Mouse (Mus musculus) intestine, embryonic 14.5 days (tissue): Measurements from ENCODE around the gene Notch3. TPM values are rescaled to one million over a fixed set of nuclear protein-coding genes. Genes with fewer than 3 reads are reported as not detected.

ENCODE experiments used
- ATAC-seq: fragments of 200-750 bp; cut with Nextera tagmentation; replicated peaks from 2 replicates; pipeline ENCODE4 v1.8.0; 2017; ENCODE audit warnings: low read depth, moderate number of reproducible peaks, moderate TSS enrichment, moderate library complexity; ENCODE audit not compliant: low FRiP score, low TSS enrichment
- DNase-seq: peaks from one replicate; pipeline ENCODE4 v3.0.0-alpha.2; 2018; ENCODE audit warnings: low spot score
- H3K27ac ChIP-seq: fragments of 300-500 bp; sonication (generic); 2 replicates; pipeline ENCODE4 v1.5.1; 2014; ENCODE audit warnings: low read depth, mild to moderate bottlenecking, control low read depth
- H3K27me3 ChIP-seq: fragments of 300-500 bp; sonication (generic); replicated peaks from 2 replicates; pipeline ENCODE4 v1.6.1; 2014; ENCODE audit warnings: low read length, control low read depth; ENCODE audit not compliant: control insufficient read depth, insufficient read depth
- H3K36me3 ChIP-seq: fragments of 300-500 bp; sonication (generic); 2 replicates; pipeline ENCODE4 v1.6.1; 2014; ENCODE audit warnings: low read length, control low read depth; ENCODE audit not compliant: control insufficient read depth, insufficient read depth
- H3K4me1 ChIP-seq: fragments of 300-500 bp; sonication (generic); replicated peaks from 2 replicates; pipeline ENCODE4 v1.6.1; 2014; ENCODE audit warnings: low read length, control low read depth, mixed read lengths; ENCODE audit not compliant: control insufficient read depth, insufficient read depth
- H3K4me2 ChIP-seq: fragments of 300-500 bp; sonication (generic); 2 replicates; pipeline ENCODE4 v1.6.1; 2014; ENCODE audit warnings: low read length
- H3K4me3 ChIP-seq: fragments of 300-500 bp; sonication (generic); 2 replicates; pipeline ENCODE4 v1.5.1; 2014; ENCODE audit warnings: low read depth, low read length, control low read depth, mixed read lengths
- H3K9ac ChIP-seq: fragments of 300-500 bp; sonication (generic); 2 replicates; pipeline ENCODE4 v1.6.1; 2014; ENCODE audit warnings: mild to moderate bottlenecking, low read length
- H3K9me3 ChIP-seq: fragments of 300-500 bp; sonication (generic); 2 replicates; pipeline ENCODE4 v1.6.1; 2016; ENCODE audit warnings: low read length, control low read depth; ENCODE audit not compliant: control insufficient read depth
- WGBS: fragments of 180-500 bp; shearing (Covaris S2); extraction: QIAGEN DNeasy Blood & Tissue Kit; methylation state at CpG from one replicate; pipeline ENCODE4 v1.1.7; 2014; 5-methylcytosine and 5-hydroxymethylcytosine counted together
- polyA plus RNA-seq: library from polyadenylated mRNA; unstranded; fragments of >200 nt; fragmentation: Nextera tagmentation; extraction: Ambion mirVana; gene quantifications from 2 replicates; pipeline ENCODE4 v1.2.1, GENCODE M21; 2014

Gene Notch3
- polyA plus RNA-seq, 1 experiment from 2014 or later = 13.3 TPM

GRCm38 (mm10) chr17:32130506-32130905 is 36.1 kb downstream of the Notch3 start:
- Histone ChIP-seq H3K9me3 (0 out of 2 replicates have a peak, but pooled peaks cover 2% of the 10 kb centered on the region), H3K36me3 (peaks cover 74% of the 10 kb centered on the region), H3K4me1 (no peaks in the 10 kb centered on the region), H3K4me3 (no peak overlapping the region), H3K27ac (no peak overlapping the region), H3K27me3 (no peaks in the 10 kb centered on the region), H3K9ac (no peak overlapping the region), H3K4me2 (no peak overlapping the region)
- ATAC-seq (no peak), DNase-seq (no peak)
- WGBS = 95% methylated on average over 9 of the region's 9 CpGs

GRCm38 (mm10) chr17:32127195-32127594 is 39.5 kb downstream of the Notch3 start:
- Histone ChIP-seq H3K4me2 (no peak overlapping the region), H3K4me3 (no peak overlapping the region), H3K36me3 (peaks cover 61% of the 10 kb centered on the region), H3K9me3 (0 out of 2 replicates have a peak, but pooled peaks cover 2% of the 10 kb centered on the region), H3K4me1 (no peaks in the 10 kb centered on the region), H3K27me3 (no peaks in the 10 kb centered on the region), H3K9ac (no peak overlapping the region), H3K27ac (no peak overlapping the region)
- DNase-seq (no peak), ATAC-seq (no peak)
- WGBS = 93% methylated on average over 2 of the region's 2 CpGs

GRCm38 (mm10) chr17:32125407-32125806 is 41.2 kb downstream of the Notch3 start:
- Histone ChIP-seq H3K4me3 (no peak overlapping the region), H3K4me1 (no peaks in the 10 kb centered on the region), H3K9ac (no peak overlapping the region), H3K36me3 (peaks cover 54% of the 10 kb centered on the region), H3K27ac (no peak overlapping the region), H3K27me3 (no peaks in the 10 kb centered on the region), H3K9me3 (0 out of 2 replicates have a peak, but pooled peaks cover 2% of the 10 kb centered on the region), H3K4me2 (no peak overlapping the region)
- DNase-seq (no peak), ATAC-seq (no peak)
- WGBS = 79% methylated on average over 3 of the region's 3 CpGs

DNA sequence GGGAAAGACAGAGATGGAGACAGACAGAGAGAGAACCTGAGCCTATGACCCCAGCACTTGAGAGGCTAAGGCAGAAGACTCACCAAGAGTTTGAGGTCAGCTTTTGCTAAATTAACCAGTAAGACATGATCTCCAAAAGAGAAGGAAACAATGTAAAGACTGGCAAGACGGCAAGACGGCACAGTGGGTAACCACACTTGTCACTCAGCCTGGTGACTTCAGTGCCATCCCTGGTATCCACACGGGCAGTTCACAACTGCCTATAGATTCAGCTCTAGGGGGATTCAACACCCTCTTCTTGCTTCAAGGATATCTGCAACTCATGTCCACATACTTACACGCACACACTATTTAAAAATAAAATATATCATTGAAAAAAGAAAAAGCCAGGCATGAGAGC is 43.1 kb downstream of the Notch3 start:
- DNase-seq = no peak
- 92% methylated on average over 4 of the region's 4 CpGs for WGBS
- no peak for ATAC-seq

GRCm38 (mm10) chr17:32122587-32122970 is 44.1 kb downstream of the Notch3 start:
- DNase-seq = no peak
- H3K4me1 ChIP-seq = peaks cover 8% of the 10 kb centered on the region
- no peak overlapping the region for H3K4me3 ChIP-seq
- ATAC-seq = no peak
- 79% methylated on average over 14 of the region's 14 CpGs for WGBS
- H3K36me3 ChIP-seq = peaks cover 36% of the 10 kb centered on the region
- no peak overlapping the region for H3K27ac ChIP-seq
- no peak overlapping the region for H3K4me2 ChIP-seq
- 0 out of 2 replicates have a peak, but pooled peaks cover 2% of the 10 kb centered on the region for H3K9me3 ChIP-seq
- H3K9ac ChIP-seq = no peak overlapping the region
- no peaks in the 10 kb centered on the region for H3K27me3 ChIP-seq

More for the DNA sequence above, 43.1 kb downstream of the Notch3 start:
- peaks cover 39% of the 10 kb centered on the region for H3K36me3 ChIP-seq
- H3K9ac ChIP-seq = no peak overlapping the region
- H3K4me3 ChIP-seq = no peak overlapping the region
- H3K27me3 ChIP-seq = no peaks in the 10 kb centered on the region
- peaks cover under 1% of the 10 kb centered on the region; the same call in 1 of the 2 replicates for H3K4me1 ChIP-seq
- no peak overlapping the region for H3K27ac ChIP-seq
- 0 out of 2 replicates have a peak, but pooled peaks cover 2% of the 10 kb centered on the region for H3K9me3 ChIP-seq
- no peak overlapping the region for H3K4me2 ChIP-seq

GRCm38 (mm10) chr17:32121833-32122586 is 44.6 kb downstream of the Notch3 start:
- H3K36me3 ChIP-seq = peaks cover 31% of the 10 kb centered on the region
- 0 out of 2 replicates have a peak, but pooled peaks cover 2% of the 10 kb centered on the region for H3K9me3 ChIP-seq
- H3K4me2 ChIP-seq = no peak overlapping the region
- no peak overlapping the region for H3K27ac ChIP-seq
- WGBS = 76% methylated on average over 19 of the region's 19 CpGs
- no peaks in the 10 kb centered on the region for H3K27me3 ChIP-seq
- H3K4me1 ChIP-seq = peaks cover 13% of the 10 kb centered on the region
- H3K9ac ChIP-seq = no peak overlapping the region
- H3K4me3 ChIP-seq = no peak overlapping the region
- ATAC-seq (no peak), DNase-seq (no peak)

DNA sequence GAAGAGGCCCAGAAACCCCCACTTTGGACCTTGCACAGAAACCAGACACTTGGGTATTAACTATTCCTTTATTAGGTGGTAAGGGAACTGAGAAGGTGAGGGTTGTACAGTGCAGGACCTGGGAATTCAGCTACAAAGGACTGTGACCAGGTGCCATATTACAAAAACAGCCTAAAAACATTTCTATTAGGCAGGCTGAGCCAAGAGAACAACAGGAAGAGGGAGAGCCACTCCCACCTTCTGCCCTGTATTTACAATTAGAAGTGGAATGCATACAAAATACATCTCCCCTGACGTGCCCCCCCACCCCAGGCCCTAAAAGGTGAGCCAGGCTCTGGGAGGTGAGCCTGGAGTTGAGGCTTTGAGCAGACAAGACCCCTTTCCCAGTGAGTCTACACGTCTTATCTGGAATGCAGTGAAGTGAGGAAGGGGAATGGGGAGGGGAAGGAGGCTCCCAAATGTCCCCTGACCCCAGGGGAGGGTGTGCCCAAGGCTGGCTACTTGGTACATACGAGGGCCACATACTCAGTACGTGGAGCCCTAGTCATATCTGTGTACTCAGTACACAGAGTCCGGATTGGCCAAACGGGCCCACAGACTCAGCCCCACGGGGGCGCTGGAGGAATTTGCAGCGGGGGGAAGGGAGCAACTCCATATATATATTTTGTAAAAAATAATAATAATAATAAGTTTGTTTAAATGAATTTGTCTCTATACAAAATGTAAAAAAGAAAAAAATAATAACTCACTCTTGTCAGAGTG is 45.7 kb downstream of the Notch3 start:
- ATAC-seq (no peak), DNase-seq (no peak)
- no peaks in the 10 kb centered on the region for H3K27me3 ChIP-seq
- no peak overlapping the region for H3K4me2 ChIP-seq
- H3K4me1 ChIP-seq = peaks cover 13% of the 10 kb centered on the region
- no peak overlapping the region for H3K27ac ChIP-seq
- WGBS = 74% methylated on average over 9 of the region's 9 CpGs
- H3K4me3 ChIP-seq = no peak overlapping the region
- H3K9me3 ChIP-seq = no peaks in the 10 kb centered on the region
- no peak overlapping the region for H3K9ac ChIP-seq
- peaks cover 25% of the 10 kb centered on the region for H3K36me3 ChIP-seq

DNA sequence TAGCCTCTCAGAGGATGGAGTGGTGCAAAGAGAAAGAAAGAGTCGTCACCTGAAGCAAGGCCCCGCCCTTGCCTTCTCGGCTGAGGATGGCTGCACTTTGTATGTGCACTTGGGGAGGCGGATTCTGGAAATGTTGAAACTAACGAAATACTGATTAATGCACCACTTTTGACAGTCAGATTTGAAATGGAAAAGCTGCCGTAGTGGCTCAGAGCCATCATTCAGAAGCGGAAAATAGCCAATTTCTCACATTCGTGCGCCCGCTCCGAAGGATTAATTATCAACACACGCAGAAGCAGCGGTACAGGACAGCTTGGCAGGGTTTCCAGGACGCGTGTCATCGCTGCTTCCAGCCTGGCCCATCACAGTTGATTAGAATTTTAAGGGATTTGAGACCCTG is 47.5 kb downstream of the Notch3 start:
- Histone ChIP-seq H3K9ac (no peak overlapping the region), H3K4me3 (no peak overlapping the region), H3K36me3 (peaks cover 24% of the 10 kb centered on the region), H3K27ac (no peak overlapping the region), H3K27me3 (no peaks in the 10 kb centered on the region), H3K4me2 (no peak overlapping the region), H3K4me1 (peaks cover 16% of the 10 kb centered on the region), H3K9me3 (no peaks in the 10 kb centered on the region)
- ATAC-seq (no peak), DNase-seq (no peak)
- WGBS = 66% methylated on average over 16 of the region's 16 CpGs
